Mouse (Mus musculus) lung, postnatal 10 days (tissue): ENCODE measurements around the gene Rp2.
"Not testable (repeated sequence)": the region's sequence is repeated elsewhere in the genome, so short reads cannot be mapped to it uniquely, and the experiment has no call there.

Experiments used
- DNase-seq: peaks from one replicate; pipeline ENCODE4 v3.0.0; 2021

Rp2 gene

GRCm38 (mm10) chrX:20364391-20365365, at the start of gene Rp2:
Gene Rp2, plus strand, starts transcription at chrX:20364481.
- peak; percentile 89 for DNase-seq

GRCm38 (mm10) chrX:20332756-20333155, 31.5 kb upstream of the Rp2 start:
- no peak for DNase-seq

GRCm38 (mm10) chrX:20335722-20336121, 28.6 kb upstream of the Rp2 start:
- DNase-seq = peak; percentile 51

GRCm38 (mm10) chrX:20344980-20345379, 19.3 kb upstream of the Rp2 start:
- no peak for DNase-seq

- DNase-seq = no peak
These were observed 17.9 kb upstream of the Rp2 start for GRCm38 (mm10) chrX:20346355-20346754.

GRCm38 (mm10) chrX:20350241-20350640, 14.0 kb upstream of the Rp2 start:
- DNase-seq = not testable (repeated sequence)

- no peak for DNase-seq
These were observed 9.0 kb upstream of the Rp2 start for GRCm38 (mm10) chrX:20355283-20355682.

- DNase-seq = no peak
These were observed 8.0 kb upstream of the Rp2 start for GRCm38 (mm10) chrX:20356309-20356708.

- DNase-seq = no peak
These were observed 1.8 kb downstream of the Rp2 start for GRCm38 (mm10) chrX:20366036-20366435.

GRCm38 (mm10) chrX:20379347-20380014, 15.2 kb downstream of the Rp2 start:
- no peak for DNase-seq

GRCm38 (mm10) chrX:20382260-20382659, 18.0 kb downstream of the Rp2 start:
- DNase-seq = no peak

- no peak for DNase-seq
These were observed 22.7 kb downstream of the Rp2 start for GRCm38 (mm10) chrX:20387006-20387405.

GRCm38 (mm10) chrX:20391964-20392363, 27.7 kb downstream of the Rp2 start:
- not testable (repeated sequence) for DNase-seq

- DNase-seq = no peak
These were observed 28.7 kb downstream of the Rp2 start for GRCm38 (mm10) chrX:20392942-20393341.

- peak; percentile 16 for DNase-seq
These were observed 39.8 kb downstream of the Rp2 start for GRCm38 (mm10) chrX:20404068-20404467.

- DNase-seq = no peak
These were observed 42.6 kb downstream of the Rp2 start for GRCm38 (mm10) chrX:20406909-20407308.

- DNase-seq = no peak
These were observed 43.4 kb downstream of the Rp2 start for GRCm38 (mm10) chrX:20407676-20408075.

- DNase-seq = no peak
These were observed 47.1 kb downstream of the Rp2 start for GRCm38 (mm10) chrX:20411382-20411781.

- no peak for DNase-seq
These were observed 47.9 kb downstream of the Rp2 start for GRCm38 (mm10) chrX:20412221-20412620.

- no peak for DNase-seq
These were observed 50.8 kb downstream of the Rp2 start for GRCm38 (mm10) chrX:20414885-20415622.

GRCm38 (mm10) chrX:20418461-20418860, 54.2 kb downstream of the Rp2 start:
- DNase-seq = no peak

- no peak for DNase-seq
These were observed 55.3 kb downstream of the Rp2 start for GRCm38 (mm10) chrX:20419536-20419935.

GRCm38 (mm10) chrX:20425140-20425838, 61.0 kb downstream of the Rp2 start, which contains the start of gene Jade3:
Gene Jade3, plus strand, starts transcription at chrX:20425688.
- peak; percentile 88 for DNase-seq
